Mouse (Mus musculus) ES-Bruce4 (cell line): ENCODE measurements at regions not wholly inside any gene's neighbourhood (a gene's known extent, or its start where the extent isn't known, plus 50 kb on each side); places are given as distances from the start of the nearest gene placed in this dataset.

Experiments
- H3K27ac ChIP-seq: 2 replicates; pipeline ENCODE4 v1.5.1; 2012; ENCODE audit warnings: low read length, inconsistent platforms; ENCODE audit not compliant: insufficient read depth
- H3K27me3 ChIP-seq: 2 replicates; pipeline ENCODE4 v1.6.1; 2012; ENCODE audit warnings: mild to moderate bottlenecking, low read length, inconsistent platforms; ENCODE audit not compliant: control insufficient read depth, poor library complexity, insufficient read depth, severe bottlenecking
- H3K36me3 ChIP-seq: 2 replicates; pipeline ENCODE4 v1.6.1; 2012; ENCODE audit warnings: inconsistent platforms, mild to moderate bottlenecking, low read length, moderate library complexity; ENCODE audit not compliant: control insufficient read depth, poor library complexity, insufficient read depth, severe bottlenecking
- H3K4me1 ChIP-seq: one replicate; pipeline ENCODE4 v1.8.1; 2011; ENCODE audit warnings: low read length; ENCODE audit not compliant: control insufficient read depth, insufficient read depth
- H3K4me3 ChIP-seq: 2 replicates; pipeline ENCODE4 v1.5.1; 2011; ENCODE audit warnings: low read depth, mild to moderate bottlenecking, low read length
- H3K9ac ChIP-seq: 2 replicates; pipeline ENCODE4 v1.6.1; 2012; ENCODE audit warnings: low read depth, mild to moderate bottlenecking, inconsistent platforms; ENCODE audit not compliant: poor library complexity, severe bottlenecking
- H3K9me3 ChIP-seq: replicated peaks from 2 replicates; pipeline ENCODE4 v1.6.1; 2012; ENCODE audit warnings: mild to moderate bottlenecking, low read length, inconsistent platforms; ENCODE audit not compliant: control insufficient read depth, poor library complexity, insufficient read depth, severe bottlenecking
- CTCF ChIP-seq: IDR thresholded peaks from one replicate; pipeline ENCODE4 v1.8.1; 2011; ENCODE audit warnings: low read depth, low read length
- EP300 ChIP-seq: IDR thresholded peaks from 2 replicates; pipeline ENCODE4 v1.6.1; 2011; ENCODE audit warnings: low read depth, low read length; ENCODE audit not compliant: insufficient read depth
- POLR2A ChIP-seq: IDR thresholded peaks from one replicate; pipeline ENCODE4 v1.8.1; 2011; ENCODE audit warnings: low read length; ENCODE audit not compliant: insufficient read depth

DNA sequence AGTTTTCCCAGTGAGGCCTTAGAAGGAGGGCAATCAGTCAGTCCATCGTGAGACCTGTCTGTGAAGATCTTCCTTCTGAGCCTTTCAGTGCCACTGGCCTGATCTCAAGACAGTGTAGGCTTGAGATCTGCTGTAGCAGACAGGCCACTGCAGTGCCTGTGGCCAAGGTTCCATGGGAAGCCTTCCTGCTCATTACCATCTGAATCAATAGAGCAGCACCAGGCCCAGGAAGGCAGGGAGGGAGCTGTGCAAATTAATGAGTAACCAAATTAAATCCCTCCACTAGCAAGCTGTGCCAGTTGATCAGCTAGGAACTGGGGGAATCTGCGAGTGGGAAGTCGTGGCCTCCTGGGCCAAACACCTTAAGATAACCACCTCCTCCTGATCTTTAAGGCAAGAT, 114.6 kb upstream of the Pja1 start:
- no peak for TF ChIP-seq EP300
- no peak for TF ChIP-seq CTCF
- TF ChIP-seq POLR2A = no peak
- Histone ChIP-seq H3K36me3 (no peaks in the 10 kb centered on the region), H3K9me3 (no peaks in the 10 kb centered on the region), H3K9ac (no peak overlapping the region), H3K4me1 (no peaks in the 10 kb centered on the region), H3K4me3 (no peak overlapping the region), H3K27me3 (no peaks in the 10 kb centered on the region), H3K27ac (no peak overlapping the region)

DNA sequence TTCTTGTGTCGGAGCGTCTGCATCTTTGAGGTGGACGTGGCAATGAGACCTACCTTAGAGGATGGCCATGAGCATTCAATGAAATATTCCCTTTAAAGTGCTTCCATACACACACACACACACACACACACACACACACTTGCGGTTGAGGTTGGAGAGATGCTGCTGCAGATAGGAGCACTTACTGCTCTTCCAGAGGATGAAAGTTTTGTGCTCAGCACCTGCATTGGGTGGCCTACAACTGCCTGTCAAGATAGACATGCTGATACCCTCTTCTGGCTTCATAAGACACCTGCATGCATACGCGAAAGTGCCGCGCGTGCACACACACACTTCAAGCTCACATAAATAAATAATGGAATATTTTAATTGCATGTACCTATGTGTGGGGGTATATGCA, 111.5 kb upstream of the Pja1 start:
- Histone ChIP-seq H3K4me1 (no peaks in the 10 kb centered on the region), H3K9me3 (no peaks in the 10 kb centered on the region), H3K9ac (no peak overlapping the region), H3K4me3 (no peak overlapping the region), H3K36me3 (no peaks in the 10 kb centered on the region), H3K27me3 (no peaks in the 10 kb centered on the region), H3K27ac (no peak overlapping the region)
- TF ChIP-seq POLR2A (no peak), CTCF (no peak), EP300 (no peak)

DNA sequence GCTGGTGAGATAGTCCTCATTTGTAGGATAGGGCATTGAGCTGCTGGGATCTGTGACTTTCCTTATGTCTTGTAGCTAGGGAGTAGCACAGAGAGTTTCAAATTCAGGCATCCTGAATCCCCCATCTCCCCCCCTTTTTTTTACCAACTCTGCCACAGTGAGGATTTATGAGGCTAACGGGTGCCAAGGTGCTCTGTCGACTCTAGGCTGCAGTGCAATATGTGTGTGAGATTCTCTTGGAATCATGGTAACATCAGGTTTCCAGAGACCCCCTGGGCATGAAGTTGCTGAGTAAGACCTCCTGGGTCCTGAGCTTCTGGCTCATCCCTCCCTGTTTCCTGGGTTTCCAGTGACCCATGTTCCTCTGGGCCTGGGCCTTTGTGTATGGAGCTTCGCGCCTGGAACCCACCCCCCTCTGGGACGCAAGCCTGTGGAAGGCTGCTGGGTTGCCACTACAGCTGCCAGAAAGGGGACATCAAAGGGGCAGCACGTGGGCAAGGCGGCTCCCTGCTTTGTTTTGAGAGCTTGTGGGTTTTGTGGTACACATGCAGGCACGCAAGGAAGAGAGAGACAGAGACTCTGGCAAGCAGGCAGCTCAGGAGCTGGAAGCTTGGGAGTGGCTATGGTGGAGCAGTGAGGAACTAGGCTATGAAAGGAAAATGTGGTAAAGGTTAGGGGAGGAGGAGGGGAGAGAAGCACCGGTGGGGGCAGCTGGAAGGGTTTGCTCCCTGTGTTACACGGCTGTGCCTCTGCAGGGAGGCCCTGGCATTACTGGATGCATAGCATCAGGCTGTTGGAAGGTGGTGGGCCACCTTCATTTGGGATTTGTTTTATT, 110.8 kb upstream of the Pja1 start:
- Histone ChIP-seq H3K36me3 (no peaks in the 10 kb centered on the region), H3K9me3 (no peaks in the 10 kb centered on the region), H3K27me3 (no peaks in the 10 kb centered on the region), H3K4me3 (no peak overlapping the region), H3K27ac (no peak overlapping the region), H3K4me1 (no peaks in the 10 kb centered on the region), H3K9ac (no peak overlapping the region)
- no peak for TF ChIP-seq CTCF
- no peak for TF ChIP-seq EP300
- no peak for TF ChIP-seq POLR2A

DNA sequence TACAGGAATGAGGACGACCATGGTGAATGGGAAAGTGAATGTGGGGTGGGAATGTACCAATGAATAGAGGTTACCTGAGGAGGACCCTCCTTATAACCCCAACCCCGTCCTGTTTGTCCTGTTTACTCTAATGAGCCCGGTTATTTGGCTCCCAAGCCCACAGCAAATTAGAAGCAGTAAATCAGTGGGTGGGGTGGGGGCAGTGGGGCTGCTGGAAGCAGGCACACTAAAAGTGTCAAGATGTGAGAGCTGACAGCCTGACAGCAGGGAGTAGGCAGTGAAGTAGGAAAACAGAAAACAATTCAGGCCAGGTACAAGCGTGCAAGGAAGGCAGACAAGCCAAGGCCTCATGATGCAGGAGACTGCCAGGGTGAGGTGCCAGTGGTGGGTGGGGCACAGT, 108.1 kb upstream of the Pja1 start:
- Histone ChIP-seq H3K9ac (no peak overlapping the region), H3K27ac (no peak overlapping the region), H3K27me3 (no peaks in the 10 kb centered on the region), H3K4me1 (no peaks in the 10 kb centered on the region), H3K9me3 (no peaks in the 10 kb centered on the region), H3K36me3 (no peaks in the 10 kb centered on the region), H3K4me3 (no peak overlapping the region)
- TF ChIP-seq POLR2A (no peak), EP300 (no peak), CTCF (no peak)

DNA sequence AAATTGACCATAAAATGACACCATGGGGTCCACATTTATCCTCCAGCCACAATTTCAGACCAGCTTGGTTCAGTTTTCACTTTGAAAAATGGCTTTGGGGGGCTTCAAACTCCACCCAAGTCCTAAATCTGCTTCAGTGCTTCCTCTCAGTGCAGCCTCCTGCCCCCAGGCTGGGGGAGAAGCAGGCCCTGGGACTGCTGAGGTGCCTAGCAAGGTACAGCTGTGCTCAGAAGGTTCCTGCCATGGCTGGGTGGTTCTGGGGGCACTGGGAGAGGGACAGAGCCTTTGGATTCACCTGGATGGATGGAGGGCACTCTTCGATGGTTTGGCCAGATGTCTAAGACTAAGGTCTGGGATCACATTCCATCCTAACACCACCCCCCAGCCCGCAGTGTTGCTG, 107.7 kb upstream of the Pja1 start:
- Histone ChIP-seq H3K4me1 (no peaks in the 10 kb centered on the region), H3K36me3 (no peaks in the 10 kb centered on the region), H3K4me3 (no peak overlapping the region), H3K9ac (no peak overlapping the region), H3K27ac (no peak overlapping the region), H3K9me3 (no peaks in the 10 kb centered on the region), H3K27me3 (no peaks in the 10 kb centered on the region)
- no peak for TF ChIP-seq CTCF
- TF ChIP-seq POLR2A = no peak
- TF ChIP-seq EP300 = no peak

DNA sequence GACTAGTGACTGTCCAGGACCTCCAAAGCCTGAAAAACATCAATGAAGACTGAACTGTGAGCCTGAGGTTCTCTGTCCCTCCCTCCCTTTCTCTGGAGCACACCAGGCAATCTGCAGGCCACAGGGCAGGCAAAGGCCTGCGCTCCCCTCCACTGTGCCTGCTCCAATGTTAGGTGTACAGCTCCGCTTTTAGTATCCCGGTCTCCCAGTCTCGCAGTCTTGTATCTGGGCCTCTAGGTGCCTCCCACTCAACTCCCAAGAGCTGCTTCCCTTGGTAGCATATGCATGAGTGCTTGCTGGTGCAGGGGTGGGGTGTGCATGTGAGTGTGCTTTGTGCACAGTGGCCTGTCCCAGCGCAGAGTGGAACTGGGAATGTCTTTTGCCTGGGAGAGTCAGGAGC, 104.0 kb upstream of the Pja1 start:
- Histone ChIP-seq H3K27ac (no peak overlapping the region), H3K27me3 (no peaks in the 10 kb centered on the region), H3K9me3 (no peaks in the 10 kb centered on the region), H3K36me3 (no peaks in the 10 kb centered on the region), H3K9ac (no peak overlapping the region), H3K4me1 (no peaks in the 10 kb centered on the region), H3K4me3 (no peak overlapping the region)
- TF ChIP-seq CTCF (no peak), EP300 (no peak), POLR2A (no peak)
